Mouse (Mus musculus): Measurements from ENCODE around the gene Gpr84. TPM values are rescaled to one million over a fixed set of nuclear protein-coding genes. Genes with fewer than 3 reads are reported as not detected.
A peak's percentile ranks its signal among the peaks of the same experiment; 100 is the strongest.

Gpr84 gene
- polyA plus RNA-seq, 1 experiment from 2014 or later, result 0.46 TPM

GRCm38 (mm10) chr15:103308056-103308875, 2.1 kb downstream of the Gpr84 start:
- Histone ChIP-seq H3K9ac (replicated peaks; ENCODE audit: low read depth, low read length) (no peak overlapping the region), H3K27ac (ENCODE audit: low read length) (no peak overlapping the region), H3K4me1 (ENCODE audit: control insufficient read depth, insufficient read depth, low read length) (peaks cover 34% of the 10 kb centered on the region), H3K4me2 (replicated peaks; ENCODE audit: low read depth, low read length) (peak overlapping the region; percentile 35), H3K9me3 (ENCODE audit: control insufficient read depth, low read depth, low read length) (no peaks in the 10 kb centered on the region), H3K27me3 (ENCODE audit: control insufficient read depth, insufficient read depth, low read length) (no peaks in the 10 kb centered on the region), H3K4me3 (ENCODE audit: low read depth, low read length) (no peak overlapping the region), H3K36me3 (ENCODE audit: control insufficient read depth, insufficient read depth, low read length) (no peaks in the 10 kb centered on the region)
- no peak for ATAC-seq (ENCODE audit: insufficient number of reproducible peaks, insufficient read depth, low FRiP score, low read depth)
- 38% methylated on average over 28 of the region's 28 CpGs for WGBS

GRCm38 (mm10) chr15:103307125-103307524, 3.3 kb downstream of the Gpr84 start:
- H3K27me3 ChIP-seq (ENCODE audit: control insufficient read depth, insufficient read depth, low read length), result no peaks in the 10 kb centered on the region
- no peak overlapping the region for H3K4me3 ChIP-seq (ENCODE audit: low read depth, low read length)
- H3K9ac ChIP-seq (replicated peaks; ENCODE audit: low read depth, low read length), result no peak overlapping the region; the same call in 1 of the 2 replicates
- H3K4me1 ChIP-seq (ENCODE audit: control insufficient read depth, insufficient read depth, low read length), result peaks cover 45% of the 10 kb centered on the region
- no peaks in the 10 kb centered on the region for H3K9me3 ChIP-seq (ENCODE audit: control insufficient read depth, low read depth, low read length)
- H3K27ac ChIP-seq (ENCODE audit: low read length), result 0 out of 2 replicates have a peak overlapping the region, but pooled peaks have one; percentile 17
- no peaks in the 10 kb centered on the region for H3K36me3 ChIP-seq (ENCODE audit: control insufficient read depth, insufficient read depth, low read length)
- WGBS, result 3% methylated on average over 7 of the region's 7 CpGs
- no peak for ATAC-seq (ENCODE audit: insufficient number of reproducible peaks, insufficient read depth, low FRiP score, low read depth)
- peak overlapping the region; percentile 11; the same call in 1 of the 2 replicates for H3K4me2 ChIP-seq (replicated peaks; ENCODE audit: low read depth, low read length)

GRCm38 (mm10) chr15:103305792-103306645, 4.4 kb downstream of the Gpr84 start:
- WGBS, result 31% methylated on average over 8 of the region's 8 CpGs

GRCm38 (mm10) chr15:103305070-103305678, 5.2 kb downstream of the Gpr84 start:
- Histone ChIP-seq H3K27me3 (ENCODE audit: control insufficient read depth, insufficient read depth, low read length) (no peaks in the 10 kb centered on the region), H3K36me3 (ENCODE audit: control insufficient read depth, insufficient read depth, low read length) (no peaks in the 10 kb centered on the region), H3K9ac (replicated peaks; ENCODE audit: low read depth, low read length) (peak overlapping the region; percentile 57), H3K4me3 (ENCODE audit: low read depth, low read length) (peak overlapping the region; percentile 38), H3K27ac (ENCODE audit: low read length) (peak overlapping the region; percentile 87), H3K9me3 (ENCODE audit: control insufficient read depth, low read depth, low read length) (no peaks in the 10 kb centered on the region), H3K4me1 (ENCODE audit: control insufficient read depth, insufficient read depth, low read length) (peaks cover 64% of the 10 kb centered on the region), H3K4me2 (replicated peaks; ENCODE audit: low read depth, low read length) (peak overlapping the region; percentile 66)
- under 1% methylated on average over 71 of the region's 71 CpGs for WGBS
- peak; percentile 95 for ATAC-seq (ENCODE audit: insufficient number of reproducible peaks, insufficient read depth, low FRiP score, low read depth)

More at GRCm38 (mm10) chr15:103305792-103306645, 4.4 kb downstream of the Gpr84 start:
- Histone ChIP-seq H3K4me3 (ENCODE audit: low read depth, low read length) (peak overlapping the region; percentile 38), H3K4me1 (ENCODE audit: control insufficient read depth, insufficient read depth, low read length) (peaks cover 55% of the 10 kb centered on the region), H3K9ac (replicated peaks; ENCODE audit: low read depth, low read length) (peak overlapping the region; percentile 57), H3K27me3 (ENCODE audit: control insufficient read depth, insufficient read depth, low read length) (no peaks in the 10 kb centered on the region), H3K9me3 (ENCODE audit: control insufficient read depth, low read depth, low read length) (no peaks in the 10 kb centered on the region), H3K36me3 (ENCODE audit: control insufficient read depth, insufficient read depth, low read length) (no peaks in the 10 kb centered on the region), H3K4me2 (replicated peaks; ENCODE audit: low read depth, low read length) (peak overlapping the region; percentile 64), H3K27ac (ENCODE audit: low read length) (peak overlapping the region; percentile 87)
- ATAC-seq (ENCODE audit: insufficient number of reproducible peaks, insufficient read depth, low FRiP score, low read depth), result no peak

DNA sequence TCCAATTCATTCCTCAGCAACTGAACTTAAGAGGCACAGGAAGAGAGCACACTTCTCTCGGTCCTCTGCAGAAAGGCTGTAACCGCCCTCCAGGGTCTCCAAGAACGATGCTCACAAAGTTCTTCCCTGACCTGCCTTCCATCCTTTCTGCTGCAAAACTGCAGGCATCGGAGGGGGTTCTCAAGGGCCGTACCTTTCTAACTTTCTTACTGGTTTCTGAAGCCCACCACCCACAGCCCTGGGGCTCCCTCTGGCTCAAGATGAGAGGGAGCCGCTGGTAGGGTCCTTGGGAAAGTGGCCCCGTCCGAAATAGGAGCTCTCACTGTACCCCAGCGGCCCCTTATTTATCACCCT, 5.8 kb downstream of the Gpr84 start:
- Histone ChIP-seq H3K27me3 (ENCODE audit: control insufficient read depth, insufficient read depth, low read length) (no peaks in the 10 kb centered on the region), H3K9ac (replicated peaks; ENCODE audit: low read depth, low read length) (peak overlapping the region; percentile 54), H3K4me3 (ENCODE audit: low read depth, low read length) (peak overlapping the region; percentile 38), H3K9me3 (ENCODE audit: control insufficient read depth, low read depth, low read length) (no peaks in the 10 kb centered on the region), H3K27ac (ENCODE audit: low read length) (peak overlapping the region; percentile 87), H3K4me2 (replicated peaks; ENCODE audit: low read depth, low read length) (peak overlapping the region; percentile 66), H3K36me3 (ENCODE audit: control insufficient read depth, insufficient read depth, low read length) (no peaks in the 10 kb centered on the region), H3K4me1 (ENCODE audit: control insufficient read depth, insufficient read depth, low read length) (peaks cover 69% of the 10 kb centered on the region)
- 1% methylated on average over 9 of the region's 9 CpGs for WGBS
- no peak for ATAC-seq (ENCODE audit: insufficient number of reproducible peaks, insufficient read depth, low FRiP score, low read depth)

GRCm38 (mm10) chr15:103303916-103304615, 6.3 kb downstream of the Gpr84 start:
- WGBS, result 6% methylated on average over 8 of the region's 8 CpGs
- Histone ChIP-seq H3K4me2 (replicated peaks; ENCODE audit: low read depth, low read length) (peak overlapping the region; percentile 66), H3K4me3 (ENCODE audit: low read depth, low read length) (peak overlapping the region; percentile 38), H3K4me1 (ENCODE audit: control insufficient read depth, insufficient read depth, low read length) (peaks cover 74% of the 10 kb centered on the region), H3K36me3 (ENCODE audit: control insufficient read depth, insufficient read depth, low read length) (0 out of 2 replicates have a peak, but pooled peaks cover 1% of the 10 kb centered on the region), H3K27ac (ENCODE audit: low read length) (peak overlapping the region; percentile 87), H3K27me3 (ENCODE audit: control insufficient read depth, insufficient read depth, low read length) (no peaks in the 10 kb centered on the region), H3K9ac (replicated peaks; ENCODE audit: low read depth, low read length) (peak overlapping the region; percentile 54), H3K9me3 (ENCODE audit: control insufficient read depth, low read depth, low read length) (no peaks in the 10 kb centered on the region)
- no peak for ATAC-seq (ENCODE audit: insufficient number of reproducible peaks, insufficient read depth, low FRiP score, low read depth)

GRCm38 (mm10) chr15:103302341-103303021, 7.9 kb downstream of the Gpr84 start:
- no peak overlapping the region for H3K4me2 ChIP-seq (replicated peaks; ENCODE audit: low read depth, low read length)
- ATAC-seq (ENCODE audit: insufficient number of reproducible peaks, insufficient read depth, low FRiP score, low read depth), result no peak
- peak overlapping the region; percentile 90; the same call in 1 of the 2 replicates for H3K27ac ChIP-seq (ENCODE audit: low read length)
- no peaks in the 10 kb centered on the region for H3K9me3 ChIP-seq (ENCODE audit: control insufficient read depth, low read depth, low read length)
- peaks cover 15% of the 10 kb centered on the region; the same call in 1 of the 2 replicates for H3K36me3 ChIP-seq (ENCODE audit: control insufficient read depth, insufficient read depth, low read length)
- no peaks in the 10 kb centered on the region for H3K27me3 ChIP-seq (ENCODE audit: control insufficient read depth, insufficient read depth, low read length)
- peaks cover 71% of the 10 kb centered on the region for H3K4me1 ChIP-seq (ENCODE audit: control insufficient read depth, insufficient read depth, low read length)
- H3K4me3 ChIP-seq (ENCODE audit: low read depth, low read length), result no peak overlapping the region
- 16% methylated on average over 6 of the region's 6 CpGs for WGBS
- H3K9ac ChIP-seq (replicated peaks; ENCODE audit: low read depth, low read length), result no peak overlapping the region

All from stomach, embryonic 14.5 days (tissue).